Mouse (Mus musculus): ENCODE measurements around the gene Apeh.

Apeh gene

GRCm38 (mm10) chr9:108120671-108121070, 26.3 kb upstream of the Apeh start:
- in situ Hi-C loops (cut with MboI, MseI) = no loop called here

- in situ Hi-C loops (cut with MboI, MseI) = no loop called here
Measured at GRCm38 (mm10) chr9:108119891-108120411, 25.5 kb upstream of the Apeh start.

- in situ Hi-C loops (cut with MboI, MseI) = no loop called here
Measured at GRCm38 (mm10) chr9:108117143-108117542, 22.7 kb upstream of the Apeh start.

DNA sequence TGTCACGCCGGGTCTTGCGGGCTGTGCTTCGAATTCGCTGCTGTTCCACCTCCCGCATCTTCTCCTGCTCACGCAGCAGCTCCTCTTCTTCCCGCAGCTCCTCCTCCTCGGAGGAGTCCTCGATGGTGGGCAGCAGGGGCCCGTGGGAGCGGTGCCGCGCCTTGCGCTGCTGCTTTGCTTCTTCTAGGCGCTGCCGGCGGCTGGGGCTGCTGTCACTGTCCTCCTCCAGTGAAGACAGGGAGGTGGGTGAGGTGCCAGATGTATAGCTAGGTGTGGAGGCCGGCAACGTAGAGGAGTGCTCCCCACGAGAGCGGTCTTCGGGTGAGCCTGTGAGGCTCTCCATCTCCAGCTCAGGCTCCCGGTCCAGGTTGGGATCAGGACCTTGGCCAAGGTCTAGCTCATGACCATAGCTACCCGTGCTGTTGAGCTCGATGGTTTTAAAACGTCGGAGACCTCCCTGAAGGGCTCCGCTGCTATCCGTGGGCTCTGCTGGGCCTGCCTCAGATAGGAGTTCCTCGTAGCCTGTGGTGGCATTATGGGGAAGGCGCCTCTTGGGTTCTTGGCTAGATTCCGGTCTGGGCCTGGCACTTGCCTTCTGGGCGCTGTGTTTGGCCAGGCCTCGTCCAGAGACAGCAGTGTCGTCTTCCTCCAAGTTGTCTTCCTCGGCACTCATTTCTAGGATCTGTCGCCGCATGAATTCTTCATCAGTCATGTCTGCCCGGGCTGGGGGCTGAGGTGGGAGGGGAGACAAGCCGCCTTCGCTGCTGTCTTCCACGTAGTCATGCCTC, 21.1 kb upstream of the Apeh start:
- in situ Hi-C loops (cut with MboI, MseI) = no loop called here

GRCm38 (mm10) chr9:108112719-108113340, 18.4 kb upstream of the Apeh start:
- in situ Hi-C loops (cut with MboI, MseI) = no loop called here

DNA sequence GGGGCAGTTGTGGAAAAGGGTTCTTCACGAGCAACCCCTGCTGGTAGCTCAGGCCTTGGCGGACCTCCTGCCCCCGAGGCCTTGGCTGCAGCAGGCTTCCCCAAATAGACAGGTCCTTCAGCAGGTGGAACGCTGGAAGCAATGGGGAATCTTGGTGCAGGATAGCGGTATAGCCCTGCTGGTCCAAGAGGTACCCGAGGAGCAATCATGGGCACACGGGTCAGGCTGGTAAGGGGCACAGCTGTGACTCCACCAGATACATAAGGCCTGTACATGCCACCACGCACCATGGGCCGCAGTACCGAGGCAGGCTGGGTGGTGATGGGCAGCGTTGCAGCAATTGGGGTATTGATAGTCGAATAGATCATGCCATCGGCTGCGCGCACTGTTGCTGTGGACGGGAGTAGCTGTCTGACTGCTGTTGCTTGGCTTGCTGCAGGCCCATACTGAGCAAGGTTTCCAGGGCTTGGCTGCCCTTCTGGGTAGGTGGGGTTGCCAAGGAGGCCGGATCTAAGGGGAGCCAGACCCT, 17.3 kb upstream of the Apeh start:
- in situ Hi-C loops (cut with MboI, MseI) = no loop called here

DNA sequence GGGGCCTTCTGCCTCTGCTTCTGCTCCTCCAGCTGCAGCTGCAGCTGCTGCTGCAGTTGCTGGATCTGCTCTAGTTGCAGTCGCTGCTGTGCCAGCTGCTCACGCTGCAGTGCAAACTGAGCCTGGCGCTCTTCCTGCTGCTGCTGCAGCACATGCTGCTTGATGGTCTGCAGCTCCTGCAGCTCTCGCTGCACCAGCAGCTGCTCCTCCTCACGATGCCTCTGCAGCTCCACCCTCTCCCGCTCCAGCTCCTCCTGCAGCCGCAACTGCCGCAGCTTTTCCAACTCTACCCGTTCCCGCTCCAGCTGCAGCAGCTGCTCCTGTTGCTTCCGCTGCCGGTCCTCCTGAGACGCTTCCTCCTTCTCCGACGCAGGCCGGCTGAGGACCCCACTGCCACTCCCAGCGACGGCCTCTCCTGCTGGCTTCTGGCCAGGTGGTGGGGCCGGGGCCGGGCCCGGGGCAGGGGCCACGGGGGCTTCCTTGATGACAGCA, 16.7 kb upstream of the Apeh start:
- in situ Hi-C loops (cut with MboI, MseI) = no loop called here

GRCm38 (mm10) chr9:108110160-108110559, 15.8 kb upstream of the Apeh start:
- in situ Hi-C loops (cut with MboI, MseI) = no loop called here

DNA sequence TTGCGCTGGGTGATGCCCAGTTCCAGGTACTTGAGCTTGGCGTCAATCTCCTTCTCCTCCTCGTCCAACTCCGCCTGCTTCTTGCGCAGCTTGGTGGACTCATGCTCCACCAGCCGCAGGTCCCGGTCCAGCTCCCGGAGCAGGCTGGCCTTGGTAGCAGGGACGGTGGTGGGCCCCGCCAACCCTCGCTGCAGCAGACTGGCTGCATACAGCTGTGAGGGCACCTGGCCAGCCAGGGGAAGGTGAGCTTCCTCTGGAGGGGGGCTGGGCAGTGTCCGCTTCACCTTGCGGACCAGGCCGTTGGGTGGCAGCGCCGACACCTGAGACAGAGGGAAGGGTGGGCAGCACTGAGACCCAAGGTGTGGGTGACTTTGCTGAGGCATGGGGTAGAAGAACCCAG, 13.5 kb upstream of the Apeh start:
- in situ Hi-C loops (cut with MboI, MseI) = no loop called here

- in situ Hi-C loops (cut with MboI, MseI) = no loop called here
Measured at GRCm38 (mm10) chr9:108106090-108106489, 11.7 kb upstream of the Apeh start.

- in situ Hi-C loops (cut with MboI, MseI) = no loop called here
Measured at GRCm38 (mm10) chr9:108105549-108105863, 11.1 kb upstream of the Apeh start.

DNA sequence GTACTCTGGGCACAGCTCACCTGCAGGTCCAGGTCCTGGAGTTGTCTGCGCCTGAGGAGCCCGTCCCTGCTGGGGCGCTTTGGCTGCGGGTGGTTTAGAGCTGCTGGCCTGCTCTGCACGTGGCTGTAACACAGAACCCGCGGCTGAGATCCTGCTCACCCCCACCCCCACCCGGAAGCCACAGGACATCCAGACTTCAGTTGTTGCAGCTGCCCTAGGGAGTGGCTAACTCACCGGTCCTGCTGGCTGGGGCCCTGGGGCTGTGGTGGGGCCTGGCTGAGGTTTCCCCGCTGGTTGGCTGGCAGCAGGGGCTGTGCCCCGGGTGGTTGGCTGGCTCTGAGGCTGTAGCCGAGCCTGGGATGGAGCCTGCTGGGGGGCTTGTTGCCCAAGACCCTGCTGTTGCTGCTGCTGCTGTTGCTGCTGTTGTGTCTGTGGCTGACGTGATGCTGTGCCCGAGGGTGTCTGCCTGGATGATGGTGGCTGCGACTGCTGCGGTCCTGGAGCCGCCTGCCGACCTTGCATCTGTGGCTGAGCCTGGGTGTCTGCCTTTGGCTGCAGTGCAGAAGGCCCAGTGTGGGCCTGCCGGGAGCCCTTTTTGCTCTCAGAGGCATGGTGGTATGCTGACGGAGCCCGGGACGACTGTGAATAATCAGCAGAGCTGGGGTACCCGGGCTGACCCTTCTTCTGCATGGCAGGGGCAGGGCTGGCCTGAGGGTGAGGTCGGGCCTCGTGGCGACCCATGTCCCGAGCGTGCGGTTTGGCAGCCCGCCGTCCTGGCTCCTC, 10.6 kb upstream of the Apeh start:
- in situ Hi-C loops (cut with MboI, MseI) = no loop called here

DNA sequence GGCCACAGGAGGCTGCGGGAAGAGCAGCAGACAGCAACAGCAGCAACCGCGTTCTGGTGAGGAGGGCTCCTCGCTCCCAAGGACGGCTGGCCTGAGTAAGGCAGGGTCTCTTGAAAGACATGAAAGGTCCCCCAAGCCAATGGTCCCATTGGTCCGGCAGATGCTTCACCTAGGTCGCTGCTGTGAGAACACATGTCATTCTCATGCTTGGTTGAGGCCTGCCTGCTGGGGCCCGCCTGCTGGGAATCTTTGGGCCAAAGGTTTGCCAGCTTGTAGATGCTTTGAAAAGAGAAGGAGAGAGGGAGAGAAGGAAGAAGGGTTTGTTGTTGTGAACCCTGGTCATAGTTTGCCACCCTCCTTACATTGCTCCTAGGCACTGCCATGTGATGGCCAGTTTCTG, 5.2 kb upstream of the Apeh start:
- in situ Hi-C loops (cut with MboI, MseI) = loop anchor here (5.0 kb wide), 1 partner anchor 103 kb away; no protein-coding TSS in a partner anchor

GRCm38 (mm10) chr9:108095949-108096712, 1.7 kb upstream of the Apeh start:
- in situ Hi-C loops (cut with MboI, MseI) = loop anchor here (5.0 kb wide), 1 partner anchor 106 kb away; no protein-coding TSS in a partner anchor

DNA sequence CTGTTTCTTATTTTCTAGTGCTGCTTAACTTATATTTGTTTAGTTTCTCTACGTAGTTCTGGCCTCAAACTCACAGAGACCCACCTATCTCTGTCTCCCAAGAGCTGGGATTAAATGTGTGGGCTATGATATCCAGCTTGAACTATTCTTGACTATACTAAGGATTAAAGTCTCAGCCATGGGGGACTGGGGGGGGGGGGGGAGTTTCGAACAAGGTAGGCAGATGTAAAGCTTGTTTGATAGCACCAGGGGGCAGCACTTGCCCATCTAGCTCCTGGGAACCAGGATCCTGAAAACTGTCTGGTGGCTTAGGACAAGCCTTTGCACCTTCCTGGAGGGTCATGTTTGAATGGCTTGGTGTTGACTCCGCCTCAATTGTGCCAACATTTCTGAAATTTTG, 1.1 kb upstream of the Apeh start:
- in situ Hi-C loops (cut with MboI, MseI) = loop anchor here (5.0 kb wide), 1 partner anchor 107 kb away; no protein-coding TSS in a partner anchor

GRCm38 (mm10) chr9:108094998-108095411, 599 bp upstream of the Apeh start:
- in situ Hi-C loops (cut with MboI, MseI) = loop anchor here (5.0 kb wide), 1 partner anchor 107 kb away; no protein-coding TSS in a partner anchor

- in situ Hi-C loops (cut with MboI, MseI) = no loop called here
Measured at GRCm38 (mm10) chr9:108093586-108093985, 820 bp downstream of the Apeh start.

DNA sequence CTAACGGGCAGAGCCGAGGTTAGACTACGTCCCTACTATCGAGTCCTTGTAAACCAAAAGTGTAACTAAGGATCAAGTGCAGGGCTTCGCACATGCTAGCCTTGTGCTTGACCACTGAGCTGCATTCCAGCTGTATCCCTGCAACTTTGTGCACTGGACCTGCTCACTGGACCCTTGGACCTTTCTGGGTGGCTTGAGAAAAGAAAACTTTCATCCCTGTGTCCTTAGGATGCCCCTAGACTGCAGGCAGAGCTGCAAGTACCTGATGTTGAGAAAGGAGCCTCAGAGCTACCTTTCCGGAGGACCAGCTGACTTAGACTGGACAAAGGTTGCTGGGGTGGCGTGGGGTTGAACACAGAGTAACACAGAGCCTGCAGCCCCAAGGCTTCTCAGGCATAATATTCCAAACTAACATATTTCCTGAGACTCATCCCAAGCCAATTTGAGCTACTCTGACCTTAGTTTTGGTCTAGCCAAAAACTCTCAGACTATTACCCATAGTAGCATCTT, 3.7 kb downstream of the Apeh start:
- in situ Hi-C loops (cut with MboI, MseI) = no loop called here

GRCm38 (mm10) chr9:108085261-108085660, 9.1 kb downstream of the Apeh start:
- in situ Hi-C loops (cut with MboI, MseI) = no loop called here

DNA sequence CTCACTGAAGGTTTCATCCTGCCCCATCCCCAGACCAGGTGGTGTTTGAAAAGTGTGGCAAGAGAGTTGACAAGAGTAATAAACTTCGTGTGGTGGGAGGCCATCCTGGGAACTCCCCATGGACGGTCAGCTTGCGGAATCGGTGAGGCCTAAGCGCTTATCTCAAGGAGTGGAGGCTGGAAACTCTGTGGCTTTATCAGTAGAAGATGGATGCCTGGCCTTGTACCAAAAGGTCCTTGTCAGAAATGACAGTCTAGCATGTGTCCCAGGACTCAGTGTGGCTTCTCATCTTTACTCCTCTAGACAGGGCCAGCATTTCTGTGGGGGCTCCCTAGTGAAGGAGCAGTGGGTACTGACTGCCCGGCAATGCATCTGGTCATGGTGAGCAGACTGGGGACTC, 10.8 kb downstream of the Apeh start:
- in situ Hi-C loops (cut with MboI, MseI) = no loop called here

GRCm38 (mm10) chr9:108082988-108083431, 11.4 kb downstream of the Apeh start, which contains the start of gene Rnf123:
TSS of gene Rnf123 (minus strand) at chr9:108083346.
- in situ Hi-C loops (cut with MboI, MseI) = no loop called here

Measured in T-helper 1 cell (primary cell).